Mouse (Mus musculus): ENCODE measurements around the gene Supv3l1. TPM values are rescaled to one million over a fixed set of nuclear protein-coding genes. Genes with fewer than 3 reads are reported as not detected.

Supv3l1 gene
- total and polyA plus RNA-seq, 3 experiments, result 51.8 to 72.0 TPM; not detected in 1

GRCm38 (mm10) chr10:62422255-62422654 lies 27.3 kb downstream of the Supv3l1 start, which contains the start of gene Hkdc1:
Gene Hkdc1, minus strand, starts transcription at chr10:62422491.
- peaks cover 8 to 19% of the 10 kb centered on the region in 2 experiments for H3K4me1 ChIP-seq (ENCODE audit: control insufficient read depth in 1 of 2, insufficient read depth in 2 of 2, low read length in 2 of 2)

GRCm38 (mm10) chr10:62421127-62421526 lies 28.4 kb downstream of the Supv3l1 start:
- H3K9me3 ChIP-seq (replicated peaks; ENCODE audit: insufficient read depth, low read length), result no peaks in the 10 kb centered on the region
- no peaks in the 10 kb centered on the region for H3K79me2 ChIP-seq (ENCODE audit: control insufficient read depth, insufficient read depth, low read length, poor library complexity)
- H3K4me1 ChIP-seq (ENCODE audit: control insufficient read depth in 1 of 2, insufficient read depth in 2 of 2, low read length in 2 of 2), result peaks cover 8 to 24% of the 10 kb centered on the region in 2 experiments
- H3K36me3 ChIP-seq (ENCODE audit: control insufficient read depth in 1 of 2, insufficient read depth in 2 of 2, low read length in 2 of 2), result peaks cover 0 to 17% of the 10 kb centered on the region in 2 experiments; a peak in 2 of 4 replicates
- no peaks in the 10 kb centered on the region for H3K27me3 ChIP-seq (ENCODE audit: control insufficient read depth in 1 of 2, insufficient read depth in 2 of 2, low read length in 2 of 2)
- H3K9ac ChIP-seq (ENCODE audit: control insufficient read depth, low read depth, low read length, poor library complexity, severe bottlenecking), result no peak overlapping the region
- no peak overlapping the region for H3K4me3 ChIP-seq (ENCODE audit: control insufficient read depth in 1 of 2, insufficient read depth in 1 of 2, low read depth in 2 of 2, low read length in 2 of 2)
- DNase-seq (ENCODE audit: low read depth, low spot score), result no peak
- H3K27ac ChIP-seq (ENCODE audit: control insufficient read depth, low read depth, low read length), result no peak overlapping the region
- TF ChIP-seq GATA1 (IDR thresholded peaks at IDR 0.05; ENCODE audit: low read depth, low read length) (no peak), KAT2A (conservative IDR thresholded peaks at IDR 0.05; ENCODE audit: low read depth, low read length) (no peak), TAL1 (IDR thresholded peaks at IDR 0.05; ENCODE audit: low read length) (no peak), MYC (IDR thresholded peaks at IDR 0.05; ENCODE audit: low read depth, low read length) (no peak), MAZ (IDR thresholded peaks at IDR 0.05; ENCODE audit: low read depth, low read length) (no peak), ELF1 (IDR thresholded peaks at IDR 0.05; ENCODE audit: low read depth, low read length) (no peak), ZKSCAN1 (IDR thresholded peaks at IDR 0.05; ENCODE audit: low read depth, low read length) (no peak), MAX (IDR thresholded peaks at IDR 0.05; ENCODE audit: low read length) (no peak), E2F4 (IDR thresholded peaks at IDR 0.05; ENCODE audit: borderline replicate concordance, low read depth, low read length) (no peak), TCF12 (IDR thresholded peaks at IDR 0.05; ENCODE audit: low read depth, low read length) (no peak)

More at GRCm38 (mm10) chr10:62422255-62422654, 27.3 kb downstream of the Supv3l1 start, which contains the start of gene Hkdc1:
- Histone ChIP-seq H3K4me3 (ENCODE audit: control insufficient read depth in 1 of 2, insufficient read depth in 1 of 2, low read depth in 2 of 2, low read length in 2 of 2) (no peak within 1 kb of the TSS), H3K27ac (ENCODE audit: control insufficient read depth, low read depth, low read length) (no peak within 1 kb of the TSS), H3K27me3 (ENCODE audit: control insufficient read depth in 1 of 2, insufficient read depth in 2 of 2, low read length in 2 of 2) (no peaks in the 10 kb centered on the region), H3K36me3 (ENCODE audit: control insufficient read depth in 1 of 2, insufficient read depth in 2 of 2, low read length in 2 of 2) (peaks cover 0 to 14% of the 10 kb centered on the region in 2 experiments; a peak in 2 of 4 replicates), H3K9me3 (replicated peaks; ENCODE audit: insufficient read depth, low read length) (no peaks in the 10 kb centered on the region), H3K79me2 (ENCODE audit: control insufficient read depth, insufficient read depth, low read length, poor library complexity) (no peaks in the 10 kb centered on the region), H3K9ac (ENCODE audit: control insufficient read depth, low read depth, low read length, poor library complexity, severe bottlenecking) (no peak within 1 kb of the TSS)
- no peak for DNase-seq (ENCODE audit: low read depth, low spot score)
- TF ChIP-seq E2F4 (IDR thresholded peaks at IDR 0.05; ENCODE audit: borderline replicate concordance, low read depth, low read length) (no peak), USF2 (IDR thresholded peaks at IDR 0.05; ENCODE audit: borderline replicate concordance in 1 of 2, insufficient read depth in 1 of 2, low read depth in 1 of 2, low read length in 2 of 2) (no peak), MAX (IDR thresholded peaks at IDR 0.05; ENCODE audit: low read length) (no peak), JUND (IDR thresholded peaks at IDR 0.05; ENCODE audit: low read depth, low read length) (no peak), CHD1 (IDR thresholded peaks at IDR 0.05; ENCODE audit: low read depth, low read length) (no peak), ETS1 (IDR thresholded peaks at IDR 0.05; ENCODE audit: low read depth, low read length) (no peak), NRF1 (IDR thresholded peaks at IDR 0.05; ENCODE audit: insufficient read depth, low read depth, low read length, poor library complexity, severe bottlenecking) (no peak), GABPA (IDR thresholded peaks at IDR 0.05; ENCODE audit: low read depth, low read length) (no peak), NELFE (IDR thresholded peaks at IDR 0.05; ENCODE audit: low read depth, low read length) (no peak), TAL1 (IDR thresholded peaks at IDR 0.05; ENCODE audit: low read length) (no peak), ZNF384 (IDR thresholded peaks at IDR 0.05; ENCODE audit: low read depth, low read length) (no peak), POLR2AphosphoS5 (IDR thresholded peaks at IDR 0.05; ENCODE audit: borderline replicate concordance, low read depth, low read length) (no peak), ZKSCAN1 (IDR thresholded peaks at IDR 0.05; ENCODE audit: low read depth, low read length) (no peak)
